Mouse (Mus musculus): ENCODE measurements around the gene Pomt1. TPM values are rescaled to one million over a fixed set of nuclear protein-coding genes. Genes with fewer than 3 reads are reported as not detected.
A peak's percentile ranks its signal among the peaks of the same experiment; 100 is the strongest.
"Not testable (repeated sequence)": the region's sequence is repeated elsewhere in the genome, so short reads cannot be mapped to it uniquely, and the experiment has no call there.

The Pomt1 gene
- polyA plus RNA-seq, 1 experiment from 2014 or later = 18.3 TPM

DNA sequence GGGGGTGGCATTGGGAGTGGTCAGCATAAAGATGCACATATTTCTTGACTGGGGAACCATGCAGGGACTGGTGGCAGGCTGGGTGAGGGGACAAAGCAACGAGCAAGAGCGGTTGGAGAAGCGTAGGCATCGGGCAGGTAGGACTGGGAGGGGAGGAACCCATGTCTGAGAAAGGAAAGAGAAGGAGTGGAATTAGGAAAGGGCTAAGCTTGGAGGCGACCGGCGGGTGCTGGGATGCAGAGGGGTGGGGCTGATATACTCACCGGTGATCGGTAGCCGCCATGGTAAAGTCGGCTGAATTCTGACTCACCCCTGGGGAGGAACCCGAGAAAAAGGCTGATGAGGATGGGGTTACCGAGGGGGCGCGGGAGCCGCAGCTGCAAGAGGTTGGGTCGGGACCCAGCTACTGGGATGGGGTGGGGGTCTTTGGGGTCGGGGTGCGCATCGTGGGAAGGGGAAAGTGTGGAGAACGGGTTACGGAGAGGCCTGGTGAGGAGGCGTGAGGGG, 51.0 kb downstream of the Pomt1 start, which contains the start of gene Golga2:
Gene Golga2 (plus strand): TSS at position 51 of the 507 bp plus-strand sequence.
- Histone ChIP-seq H3K36me3 (peaks cover 31% of the 10 kb centered on the region), H3K9ac (peak within 1 kb of the TSS; percentile 96), H3K9me3 (replicated peaks) (no peaks in the 10 kb centered on the region), H3K4me3 (peak within 1 kb of the TSS; percentile 66), H3K4me1 (replicated peaks) (peaks cover 21% of the 10 kb centered on the region), H3K27ac (ENCODE audit: poor library complexity, severe bottlenecking) (peak within 1 kb of the TSS; percentile 69), H3K27me3 (replicated peaks) (no peaks in the 10 kb centered on the region), H3K4me2 (peak within 1 kb of the TSS; percentile 90)
- ATAC-seq (ENCODE audit: insufficient number of reproducible peaks, low FRiP score) = peak; percentile 26
- WGBS = 1% methylated on average over 23 of the region's 23 CpGs

DNA sequence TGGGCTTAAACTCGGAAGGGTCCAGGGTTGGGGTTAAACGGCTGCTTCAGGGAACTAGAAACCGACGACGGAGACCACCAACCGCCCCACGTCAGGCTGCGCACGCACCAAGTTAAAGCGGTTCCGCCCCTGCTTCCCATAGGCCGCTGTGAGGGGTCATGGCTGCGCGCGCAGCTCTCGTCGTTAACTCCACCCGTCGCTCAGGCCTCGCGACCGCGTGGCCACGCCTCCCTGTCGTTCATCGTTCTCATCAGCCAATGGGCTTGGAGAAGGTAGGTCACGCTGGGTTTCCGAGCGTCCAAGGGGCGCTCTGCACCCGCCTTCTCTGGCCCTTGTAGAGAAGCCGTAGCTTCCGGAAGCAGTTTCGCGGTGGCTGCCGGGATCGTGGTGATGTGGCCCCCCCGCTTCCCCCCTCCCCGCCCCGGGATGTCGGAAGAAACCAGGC, 51.6 kb downstream of the Pomt1 start, which contains the start of gene Swi5:
Gene Swi5 (minus strand): TSS at position 153 of the 445 bp plus-strand sequence.
- peak within 1 kb of the TSS; percentile 69 for H3K27ac ChIP-seq (ENCODE audit: poor library complexity, severe bottlenecking)
- peaks cover 21% of the 10 kb centered on the region for H3K4me1 ChIP-seq (replicated peaks)
- peak; percentile 99 for ATAC-seq (ENCODE audit: insufficient number of reproducible peaks, low FRiP score)
- H3K27me3 ChIP-seq (replicated peaks) = no peaks in the 10 kb centered on the region
- under 1% methylated on average over 40 of the region's 41 CpGs for WGBS
- H3K9me3 ChIP-seq (replicated peaks) = no peaks in the 10 kb centered on the region
- H3K4me3 ChIP-seq = peak within 1 kb of the TSS; percentile 66
- H3K9ac ChIP-seq = peak within 1 kb of the TSS; percentile 96
- peak within 1 kb of the TSS; percentile 90 for H3K4me2 ChIP-seq
- H3K36me3 ChIP-seq = peaks cover 33% of the 10 kb centered on the region

DNA sequence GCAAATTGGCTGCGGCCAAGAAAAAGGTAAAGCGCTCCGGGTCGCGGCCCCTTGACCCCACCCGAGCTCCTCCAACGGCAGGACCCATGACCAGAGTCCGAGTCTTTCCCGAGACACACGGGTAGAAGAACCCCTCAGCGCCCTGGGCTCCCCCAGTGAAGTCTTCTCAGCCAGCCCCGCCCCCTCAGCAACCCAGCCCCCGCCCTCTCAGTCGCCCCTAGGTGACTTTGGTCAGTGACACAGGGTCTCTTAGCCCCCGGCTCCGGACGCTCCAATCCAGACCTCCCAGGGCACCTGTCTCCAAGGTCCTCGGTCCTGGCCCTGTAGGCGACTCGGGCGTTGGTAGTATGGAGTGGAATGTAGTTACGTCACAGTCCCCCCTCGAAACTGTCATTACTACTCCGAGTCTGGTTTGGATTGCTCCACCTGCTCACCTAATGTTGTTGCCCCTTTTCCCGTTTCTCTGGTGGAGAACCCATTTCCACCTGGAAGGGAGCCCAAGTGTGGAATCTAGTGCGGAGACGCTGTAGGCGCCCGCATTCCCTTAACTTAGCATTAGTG, 52.1 kb downstream of the Pomt1 start:
- Histone ChIP-seq H3K4me2 (peak overlapping the region; percentile 90), H3K36me3 (peaks cover 37% of the 10 kb centered on the region), H3K4me3 (peak overlapping the region; percentile 66), H3K9me3 (replicated peaks) (no peaks in the 10 kb centered on the region), H3K9ac (peak overlapping the region; percentile 85), H3K4me1 (replicated peaks) (peaks cover 21% of the 10 kb centered on the region), H3K27me3 (replicated peaks) (no peaks in the 10 kb centered on the region), H3K27ac (ENCODE audit: poor library complexity, severe bottlenecking) (peak overlapping the region; percentile 69)
- WGBS = under 1% methylated on average over 28 of the region's 29 CpGs
- ATAC-seq (ENCODE audit: insufficient number of reproducible peaks, low FRiP score) = peak; percentile 56

DNA sequence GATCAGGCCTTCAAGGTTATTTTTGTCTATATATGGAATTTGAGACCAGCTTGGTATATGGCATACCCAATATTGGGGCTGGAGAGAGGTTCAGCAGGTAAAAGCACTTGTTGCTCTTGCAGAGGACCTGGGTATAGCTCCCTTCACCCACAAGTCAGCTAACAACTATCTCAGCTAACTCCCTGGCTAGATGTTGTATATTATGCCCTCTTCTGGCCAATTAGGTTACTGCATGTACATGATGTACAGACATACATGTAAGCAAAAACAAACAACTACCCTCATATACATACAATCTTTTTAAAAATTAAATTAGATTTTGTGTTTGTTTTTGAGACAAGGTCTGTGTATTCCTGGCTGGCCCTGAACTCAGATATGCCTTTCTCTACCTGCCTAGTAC, 53.2 kb downstream of the Pomt1 start:
- peak overlapping the region; percentile 66 for H3K4me3 ChIP-seq

DNA sequence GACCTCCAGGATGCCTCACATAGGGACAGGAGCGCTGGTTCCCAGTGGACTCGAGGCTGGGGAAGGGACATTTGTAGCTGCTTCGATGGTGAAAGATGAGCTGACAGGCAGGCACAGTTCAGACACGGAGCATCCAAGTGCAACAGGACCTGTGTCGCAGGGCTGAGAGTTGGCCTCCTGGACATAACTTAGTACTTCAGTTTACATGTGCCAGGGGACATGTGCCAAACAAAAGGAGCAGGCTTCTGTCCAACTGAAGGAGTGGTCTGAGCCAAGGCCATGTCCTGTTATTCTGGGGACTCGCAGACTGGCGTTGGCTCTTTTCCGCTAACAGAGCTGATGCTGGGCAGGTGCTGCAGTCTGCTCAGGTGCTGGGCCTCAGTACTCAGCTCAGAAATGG, 58.0 kb downstream of the Pomt1 start:
- H3K4me1 ChIP-seq (replicated peaks) = peaks cover 13% of the 10 kb centered on the region
- no peak overlapping the region for H3K27ac ChIP-seq (ENCODE audit: poor library complexity, severe bottlenecking)
- no peaks in the 10 kb centered on the region for H3K27me3 ChIP-seq (replicated peaks)
- 0 out of 2 replicates have a peak, but pooled peaks have one; percentile 15 for ATAC-seq (ENCODE audit: insufficient number of reproducible peaks, low FRiP score)
- 0 out of 2 replicates have a peak overlapping the region, but pooled peaks have one; percentile 11 for H3K9ac ChIP-seq
- no peaks in the 10 kb centered on the region for H3K9me3 ChIP-seq (replicated peaks)
- no peak overlapping the region for H3K4me2 ChIP-seq
- WGBS = 82% methylated on average over 8 of the region's 8 CpGs
- H3K36me3 ChIP-seq = peaks cover 64% of the 10 kb centered on the region
- H3K4me3 ChIP-seq = no peak overlapping the region

More for the DNA sequence above, 53.2 kb downstream of the Pomt1 start:
- peaks cover 32% of the 10 kb centered on the region for H3K36me3 ChIP-seq
- H3K9me3 ChIP-seq (replicated peaks) = no peaks in the 10 kb centered on the region
- no peak for ATAC-seq (ENCODE audit: insufficient number of reproducible peaks, low FRiP score)
- H3K27me3 ChIP-seq (replicated peaks) = no peaks in the 10 kb centered on the region
- peak overlapping the region; percentile 90 for H3K4me2 ChIP-seq
- H3K9ac ChIP-seq = peak overlapping the region; percentile 85; the same call in 1 of the 2 replicates
- peaks cover 27% of the 10 kb centered on the region for H3K4me1 ChIP-seq (replicated peaks)
- no peak overlapping the region for H3K27ac ChIP-seq (ENCODE audit: poor library complexity, severe bottlenecking)

DNA sequence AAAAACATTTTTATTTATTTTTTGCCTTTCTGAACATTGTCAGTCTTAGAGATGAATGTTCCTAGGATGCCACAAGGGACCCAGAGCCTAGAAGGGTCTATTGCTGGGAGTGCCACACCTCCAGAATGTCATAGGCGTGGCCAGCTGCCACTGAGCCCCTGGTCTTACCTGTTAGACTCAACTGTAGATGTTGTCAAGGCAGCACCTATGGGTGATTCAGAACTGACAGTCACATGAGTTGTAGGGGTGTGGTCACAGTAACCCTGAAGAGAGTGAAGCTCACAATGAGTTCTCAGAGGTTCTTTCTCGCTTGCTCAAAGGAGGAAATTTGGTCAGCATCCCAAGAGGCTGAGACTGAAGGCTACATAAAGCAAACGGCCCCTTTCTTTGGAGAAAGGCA, 58.9 kb downstream of the Pomt1 start:
- Histone ChIP-seq H3K4me2 (no peak overlapping the region), H3K4me1 (replicated peaks) (peaks cover 10% of the 10 kb centered on the region), H3K4me3 (no peak overlapping the region), H3K9me3 (replicated peaks) (no peaks in the 10 kb centered on the region), H3K27me3 (replicated peaks) (no peaks in the 10 kb centered on the region), H3K36me3 (peaks cover 73% of the 10 kb centered on the region), H3K9ac (no peak overlapping the region), H3K27ac (ENCODE audit: poor library complexity, severe bottlenecking) (no peak overlapping the region)
- ATAC-seq (ENCODE audit: insufficient number of reproducible peaks, low FRiP score) = no peak
- WGBS = 77% methylated on average over 3 of the region's 3 CpGs

DNA sequence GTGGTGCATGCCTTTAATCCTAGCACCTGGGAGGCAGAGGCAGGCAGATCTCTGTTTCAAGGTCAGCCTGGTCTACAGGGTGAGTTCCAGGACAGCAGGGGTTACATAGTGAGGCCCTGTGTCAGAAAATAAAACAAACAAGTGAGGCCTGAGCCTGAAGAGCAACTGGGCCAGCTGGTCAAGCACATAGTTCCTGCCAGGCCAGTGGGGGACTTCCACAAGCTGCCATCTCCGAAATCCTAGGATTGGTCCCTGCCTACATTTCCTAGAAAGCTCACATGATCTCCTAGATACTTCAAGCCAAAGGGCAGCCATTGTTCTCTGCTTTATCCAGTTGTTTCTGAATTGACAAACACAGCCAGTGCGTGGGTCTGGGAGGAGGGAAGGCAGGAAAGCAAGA, 59.5 kb downstream of the Pomt1 start:
- Histone ChIP-seq H3K36me3 (peaks cover 76% of the 10 kb centered on the region), H3K4me1 (replicated peaks) (peaks cover 10% of the 10 kb centered on the region)
- H3K9ac ChIP-seq; H3K9me3 ChIP-seq (replicated peaks); H3K27me3 ChIP-seq (replicated peaks); H3K4me2 ChIP-seq; H3K27ac ChIP-seq (ENCODE audit: poor library complexity, severe bottlenecking); H3K4me3 ChIP-seq; ATAC-seq (ENCODE audit: insufficient number of reproducible peaks, low FRiP score): not testable (repeated sequence)
- WGBS = 94% methylated on average over 2 of the region's 2 CpGs

DNA sequence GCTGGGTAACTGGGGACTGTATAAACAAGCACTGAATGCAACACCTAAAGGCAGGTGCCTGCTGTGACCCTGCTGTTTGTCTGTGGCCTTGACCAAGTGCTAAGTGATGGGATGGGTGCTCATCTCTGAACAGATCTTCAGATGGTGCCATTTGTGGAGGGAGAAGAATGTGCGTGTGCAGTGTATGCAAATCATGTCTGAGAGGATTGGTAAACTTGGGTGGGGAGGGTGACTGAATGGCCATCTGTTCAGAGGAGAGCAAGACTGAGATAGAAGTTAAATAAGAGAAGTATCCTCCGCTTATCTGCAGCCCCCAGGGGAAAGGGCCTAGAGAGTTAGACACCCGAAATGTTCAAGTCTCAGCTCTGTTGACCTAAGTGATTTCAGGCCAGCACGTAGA, 63.1 kb downstream of the Pomt1 start:
- 85% methylated on average over 4 of the region's 4 CpGs for WGBS
- no peak overlapping the region for H3K9ac ChIP-seq
- H3K9me3 ChIP-seq (replicated peaks) = no peaks in the 10 kb centered on the region
- H3K27me3 ChIP-seq (replicated peaks) = no peaks in the 10 kb centered on the region
- no peak for ATAC-seq (ENCODE audit: insufficient number of reproducible peaks, low FRiP score)
- peaks cover 2% of the 10 kb centered on the region for H3K4me1 ChIP-seq (replicated peaks)
- H3K27ac ChIP-seq (ENCODE audit: poor library complexity, severe bottlenecking) = no peak overlapping the region
- peaks cover 91% of the 10 kb centered on the region for H3K36me3 ChIP-seq
- H3K4me3 ChIP-seq = no peak overlapping the region
- H3K4me2 ChIP-seq = no peak overlapping the region

DNA sequence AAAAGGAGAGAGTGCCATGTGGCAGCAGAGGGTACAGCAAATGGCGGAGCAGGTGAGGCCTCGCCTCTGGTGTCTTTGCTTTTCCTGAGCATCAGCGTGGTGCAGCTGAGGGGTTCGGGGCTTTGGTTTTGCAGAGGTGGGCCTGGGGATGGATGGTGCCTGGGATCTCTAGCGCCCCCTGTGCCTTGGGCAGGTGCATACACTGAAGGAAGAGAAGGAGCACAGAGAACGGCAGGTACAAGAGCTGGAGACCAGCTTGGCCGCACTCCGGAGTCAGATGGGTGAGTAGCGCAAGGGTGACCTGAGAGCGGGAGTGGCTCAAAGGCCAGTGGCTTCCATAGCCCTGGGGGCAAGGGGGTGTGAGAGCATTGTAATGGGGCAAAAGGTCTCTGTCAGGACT, 66.6 kb downstream of the Pomt1 start:
- no peak for ATAC-seq (ENCODE audit: insufficient number of reproducible peaks, low FRiP score)
- Histone ChIP-seq H3K9ac (no peak overlapping the region), H3K27me3 (replicated peaks) (no peaks in the 10 kb centered on the region), H3K4me2 (no peak overlapping the region), H3K36me3 (peaks cover 96% of the 10 kb centered on the region), H3K9me3 (replicated peaks) (no peaks in the 10 kb centered on the region), H3K27ac (ENCODE audit: poor library complexity, severe bottlenecking) (no peak overlapping the region), H3K4me1 (replicated peaks) (no peaks in the 10 kb centered on the region), H3K4me3 (no peak overlapping the region)
- 90% methylated on average over 10 of the region's 10 CpGs for WGBS

DNA sequence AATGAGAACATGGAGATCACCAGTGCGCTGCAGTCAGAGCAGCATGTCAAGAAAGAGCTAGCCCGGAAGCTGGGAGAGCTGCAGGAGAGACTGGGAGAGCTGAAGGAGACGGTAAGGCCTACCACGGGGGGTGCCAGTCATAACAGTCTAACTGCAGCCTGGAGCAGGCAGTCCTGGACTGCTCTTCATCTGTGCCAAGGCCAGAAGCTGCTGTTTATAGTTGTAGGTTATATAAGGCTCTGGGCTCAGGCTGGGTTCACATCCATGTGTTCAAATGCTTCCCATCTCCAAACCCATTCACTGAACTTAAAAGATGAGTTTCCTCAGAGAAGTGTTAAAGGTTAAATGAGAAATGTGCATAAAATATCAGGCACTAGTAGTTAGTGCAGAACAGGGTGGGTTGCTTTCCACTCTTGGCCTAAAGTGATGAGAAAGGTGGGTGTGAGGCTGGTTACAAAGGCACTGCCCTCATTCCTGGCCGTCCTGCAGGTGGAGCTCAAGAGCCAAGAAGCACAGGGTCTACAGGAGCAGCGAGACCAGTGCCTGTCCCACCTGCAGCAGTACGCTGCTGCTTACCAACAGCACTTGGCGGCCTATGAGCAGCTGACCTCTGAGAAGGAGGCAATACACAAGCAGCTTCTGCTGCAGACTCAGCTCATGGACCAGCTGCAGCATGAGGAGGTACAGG, 67.9 kb downstream of the Pomt1 start:
- WGBS = 65% methylated on average over 8 of the region's 8 CpGs
- Histone ChIP-seq H3K4me3 (no peak overlapping the region), H3K27ac (ENCODE audit: poor library complexity, severe bottlenecking) (no peak overlapping the region), H3K36me3 (peaks cover 94% of the 10 kb centered on the region), H3K4me1 (replicated peaks) (no peaks in the 10 kb centered on the region), H3K27me3 (replicated peaks) (no peaks in the 10 kb centered on the region), H3K9me3 (replicated peaks) (no peaks in the 10 kb centered on the region), H3K9ac (no peak overlapping the region), H3K4me2 (no peak overlapping the region)
- no peak for ATAC-seq (ENCODE audit: insufficient number of reproducible peaks, low FRiP score)
